Mouse (Mus musculus): ENCODE measurements around the gene Elavl3.

- TF ChIP-seq CTCF (IDR thresholded peaks at IDR 0.05; ENCODE audit: low read depth) (no peak), EP300 (optimal IDR thresholded peaks at IDR 0.05) (no peak)
Measured at GRCm38 (mm10) chr9:22037826-22038225, 14.0 kb downstream of the Elavl3 start.

Measured in stomach, postnatal 0 days (tissue).